Mouse (Mus musculus) embryonic facial prominence, embryonic 15.5 days (tissue): ENCODE measurements around the gene Fbrs. TPM values are rescaled to one million over a fixed set of nuclear protein-coding genes. Genes with fewer than 3 reads are reported as not detected.
A peak's percentile ranks its signal among the peaks of the same experiment; 100 is the strongest.
"Not testable (repeated sequence)": the region's sequence is repeated elsewhere in the genome, so short reads cannot be mapped to it uniquely, and the experiment has no call there.

Experiments used
- ATAC-seq: fragments of 200-750 bp; cut with Nextera tagmentation; 2 replicates; pipeline ENCODE4 v1.8.0; 2017; ENCODE audit warnings: low read depth, moderate TSS enrichment; ENCODE audit not compliant: insufficient number of reproducible peaks, low FRiP score, low TSS enrichment
- H3K27ac ChIP-seq: fragments of 300-500 bp; sonication (generic); replicated peaks from 2 replicates; pipeline ENCODE4 v1.5.1; 2015; ENCODE audit warnings: mild to moderate bottlenecking, inconsistent platforms
- H3K27me3 ChIP-seq: fragments of 300-500 bp; sonication (generic); 2 replicates; pipeline ENCODE4 v1.6.1; 2015; ENCODE audit warnings: inconsistent platforms
- H3K36me3 ChIP-seq: fragments of 300-500 bp; sonication (generic); 2 replicates; pipeline ENCODE4 v1.6.1; 2015; ENCODE audit warnings: mild to moderate bottlenecking, inconsistent platforms
- H3K4me1 ChIP-seq: fragments of 300-500 bp; sonication (generic); 2 replicates; pipeline ENCODE4 v1.6.1; 2015; ENCODE audit warnings: inconsistent platforms
- H3K4me2 ChIP-seq: fragments of 300-500 bp; sonication (generic); replicated peaks from 2 replicates; pipeline ENCODE4 v1.6.1; 2015; ENCODE audit warnings: mild to moderate bottlenecking, inconsistent platforms
- H3K4me3 ChIP-seq: fragments of 300-500 bp; sonication (generic); replicated peaks from 2 replicates; pipeline ENCODE4 v1.5.1; 2015; ENCODE audit warnings: mild to moderate bottlenecking, inconsistent platforms
- H3K9ac ChIP-seq: fragments of 300-500 bp; sonication (generic); 2 replicates; pipeline ENCODE4 v1.6.1; 2015; ENCODE audit warnings: inconsistent platforms
- H3K9me3 ChIP-seq: fragments of 300-500 bp; sonication (generic); replicated peaks from 2 replicates; pipeline ENCODE4 v1.6.1; 2016; ENCODE audit warnings: inconsistent platforms
- WGBS: fragments of 180-500 bp; shearing (Covaris S2); methylation state at CpG from one replicate; pipeline ENCODE4 v1.1.7; 2015; 5-methylcytosine and 5-hydroxymethylcytosine counted together
- polyA plus RNA-seq: library from polyadenylated mRNA; unstranded; fragments of >200 nt; fragmentation: Nextera tagmentation; extraction: Ambion mirVana; gene quantifications from 2 replicates; pipeline ENCODE4 v1.2.1, GENCODE M21; 2015

Gene Fbrs
- polyA plus RNA-seq, 1 experiment from 2014 or later, result 17.3 TPM

- WGBS, result 74% methylated on average over 4 of the region's 4 CpGs
- H3K4me3 ChIP-seq, result not testable (repeated sequence)
Measured at GRCm38 (mm10) chr7:127509830-127510229, 30.8 kb downstream of the Fbrs start.

GRCm38 (mm10) chr7:127511241-127511640 is 32.2 kb downstream of the Fbrs start:
- H3K27me3 ChIP-seq, result no peaks in the 10 kb centered on the region
- ATAC-seq, result no peak
- H3K27ac ChIP-seq, result peak overlapping the region; percentile 99
- no peak overlapping the region; the same call in 1 of the 2 replicates for H3K9ac ChIP-seq
- peak overlapping the region; percentile 88 for H3K4me3 ChIP-seq
- peaks cover 10% of the 10 kb centered on the region for H3K36me3 ChIP-seq
- peaks cover 14% of the 10 kb centered on the region for H3K4me1 ChIP-seq
- peak overlapping the region; percentile 60 for H3K4me2 ChIP-seq
- 24% methylated on average over 8 of the region's 8 CpGs for WGBS
- H3K9me3 ChIP-seq, result no peaks in the 10 kb centered on the region

More at GRCm38 (mm10) chr7:127509830-127510229, 30.8 kb downstream of the Fbrs start:
- not testable (repeated sequence) for H3K9me3 ChIP-seq, H3K9ac ChIP-seq, H3K27me3 ChIP-seq, H3K36me3 ChIP-seq, H3K27ac ChIP-seq, H3K4me2 ChIP-seq, ATAC-seq
- H3K4me1 ChIP-seq, result peaks cover 14% of the 10 kb centered on the region

GRCm38 (mm10) chr7:127511808-127512230 is 32.8 kb downstream of the Fbrs start, which contains the start of gene Srcap:
Gene Srcap (plus strand): TSS chr7:127511983.
- WGBS, result under 1% methylated on average over 37 of the region's 37 CpGs
- peak; percentile 96 for ATAC-seq
- Histone ChIP-seq H3K4me1 (peaks cover 14% of the 10 kb centered on the region), H3K36me3 (peaks cover 14% of the 10 kb centered on the region), H3K9me3 (no peaks in the 10 kb centered on the region), H3K9ac (peak within 1 kb of the TSS; percentile 80), H3K27me3 (no peaks in the 10 kb centered on the region), H3K4me3 (peak within 1 kb of the TSS; percentile 88), H3K27ac (peak within 1 kb of the TSS; percentile 99), H3K4me2 (peak within 1 kb of the TSS; percentile 60)

- H3K4me2 ChIP-seq, result peak overlapping the region; percentile 60
- under 1% methylated on average over 76 of the region's 93 CpGs for WGBS
Measured at GRCm38 (mm10) chr7:127512231-127513015, 33.4 kb downstream of the Fbrs start.

GRCm38 (mm10) chr7:127513016-127513390 is 34.0 kb downstream of the Fbrs start:
- H3K27me3 ChIP-seq, result no peaks in the 10 kb centered on the region
- WGBS, result 40% methylated on average over 8 of the region's 8 CpGs
- H3K9me3 ChIP-seq, result no peaks in the 10 kb centered on the region
- H3K9ac ChIP-seq, result no peak overlapping the region; the same call in 1 of the 2 replicates
- H3K4me1 ChIP-seq, result peaks cover 14% of the 10 kb centered on the region
- no peak for ATAC-seq
- H3K4me3 ChIP-seq, result peak overlapping the region; percentile 88
- peak overlapping the region; percentile 60 for H3K4me2 ChIP-seq
- peaks cover 26% of the 10 kb centered on the region for H3K36me3 ChIP-seq
- peak overlapping the region; percentile 99 for H3K27ac ChIP-seq

More at GRCm38 (mm10) chr7:127512231-127513015, 33.4 kb downstream of the Fbrs start:
- H3K9me3 ChIP-seq, result no peaks in the 10 kb centered on the region
- ATAC-seq, result peak; percentile 90
- no peaks in the 10 kb centered on the region for H3K27me3 ChIP-seq
- peak overlapping the region; percentile 88 for H3K4me3 ChIP-seq
- peak overlapping the region; percentile 99 for H3K27ac ChIP-seq
- peaks cover 14% of the 10 kb centered on the region for H3K4me1 ChIP-seq
- peaks cover 20% of the 10 kb centered on the region for H3K36me3 ChIP-seq
- peak overlapping the region; percentile 80 for H3K9ac ChIP-seq

- no peaks in the 10 kb centered on the region for H3K27me3 ChIP-seq
- H3K4me2 ChIP-seq, result peak overlapping the region; percentile 60
- WGBS, result 71% methylated on average over 3 of the region's 3 CpGs
- H3K9me3 ChIP-seq, result no peaks in the 10 kb centered on the region
- 0 out of 2 replicates have a peak overlapping the region, but pooled peaks have one; percentile 99 for H3K27ac ChIP-seq
- H3K9ac ChIP-seq, result no peak overlapping the region
- peak overlapping the region; percentile 88 for H3K4me3 ChIP-seq
- ATAC-seq, result no peak
- peaks cover 32% of the 10 kb centered on the region for H3K36me3 ChIP-seq
- peaks cover 14% of the 10 kb centered on the region for H3K4me1 ChIP-seq
Measured at GRCm38 (mm10) chr7:127513781-127514180, 34.8 kb downstream of the Fbrs start.

- Histone ChIP-seq H3K4me1 (peaks cover 14% of the 10 kb centered on the region), H3K27me3 (no peaks in the 10 kb centered on the region), H3K9me3 (no peaks in the 10 kb centered on the region), H3K36me3 (peaks cover 46% of the 10 kb centered on the region), H3K27ac (no peak overlapping the region), H3K4me3 (no peak overlapping the region), H3K4me2 (no peak overlapping the region), H3K9ac (no peak overlapping the region)
- whole genome bisulfite sequencing, result 90% methylated on average over 7 of the region's 7 CpGs
- ATAC-seq, result no peak
Measured at GRCm38 (mm10) chr7:127515846-127516245, 36.8 kb downstream of the Fbrs start.

- H3K4me2 ChIP-seq, result no peak overlapping the region
- no peak overlapping the region for H3K27ac ChIP-seq
- no peaks in the 10 kb centered on the region for H3K27me3 ChIP-seq
- ATAC-seq, result no peak
- no peaks in the 10 kb centered on the region for H3K9me3 ChIP-seq
- no peak overlapping the region for H3K9ac ChIP-seq
- 92% methylated on average over 6 of the region's 7 CpGs for WGBS
- peaks cover 11% of the 10 kb centered on the region for H3K4me1 ChIP-seq
- no peak overlapping the region for H3K4me3 ChIP-seq
- H3K36me3 ChIP-seq, result peaks cover 51% of the 10 kb centered on the region
Measured at GRCm38 (mm10) chr7:127516344-127516743, 37.3 kb downstream of the Fbrs start.

- no peak within 1 kb of the TSS for H3K4me3 ChIP-seq
Measured at GRCm38 (mm10) chr7:127519284-127519683, 40.3 kb downstream of the Fbrs start, which contains the start of gene Gm42715. Gene Gm42715 (plus strand): TSS chr7:127519584.

More at GRCm38 (mm10) chr7:127519284-127519683, 40.3 kb downstream of the Fbrs start, which contains the start of gene Gm42715:
- Histone ChIP-seq H3K9ac (no peak within 1 kb of the TSS), H3K27ac (no peak within 1 kb of the TSS), H3K27me3 (no peaks in the 10 kb centered on the region), H3K4me1 (no peaks in the 10 kb centered on the region), H3K4me2 (no peak within 1 kb of the TSS), H3K9me3 (no peaks in the 10 kb centered on the region), H3K36me3 (peaks cover 80% of the 10 kb centered on the region)
- no peak for ATAC-seq
- WGBS, result 98% methylated on average over 3 of the region's 3 CpGs
